Mouse (Mus musculus): ENCODE measurements around the gene Ammecr1.

DNA sequence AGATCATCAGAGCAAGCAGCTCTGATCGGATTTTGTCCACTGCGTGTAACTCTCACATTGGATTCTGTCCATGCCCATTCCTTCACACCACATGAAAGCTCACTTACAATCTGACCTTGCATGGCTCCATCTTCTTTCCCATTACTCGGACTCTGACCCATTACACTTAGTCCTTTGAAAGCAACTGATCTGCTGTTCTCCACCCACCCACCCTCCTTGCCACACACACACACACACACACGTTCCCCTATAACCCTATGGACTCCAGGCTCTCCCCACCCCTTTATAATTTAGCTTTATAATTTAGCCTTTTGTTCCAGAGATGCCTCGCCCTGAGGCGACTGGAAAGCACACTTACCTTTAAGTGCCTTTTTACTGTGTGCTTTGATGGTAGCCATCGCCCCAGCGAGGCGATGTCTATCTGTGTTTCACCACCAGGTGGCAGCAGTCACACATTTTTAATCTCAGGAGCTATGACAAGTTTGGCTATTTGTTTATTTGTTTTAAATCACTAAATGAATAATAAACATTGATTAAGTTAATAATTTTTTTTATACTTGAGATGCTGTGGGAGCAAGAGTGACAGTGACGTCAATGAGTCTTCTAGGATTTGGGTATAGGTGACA, 148.4 kb downstream of the Ammecr1 start:
- TF ChIP-seq POLR2AphosphoS2 (IDR thresholded peaks at IDR 0.05; ENCODE audit: insufficient read length, low read depth) (no peak), POLR2A (IDR thresholded peaks at IDR 0.05; ENCODE audit: insufficient read length, low read depth) (no peak)
